Mouse (Mus musculus): ENCODE measurements around the gene Mrps18b. TPM values are rescaled to one million over a fixed set of nuclear protein-coding genes. Genes with fewer than 3 reads are reported as not detected.
A peak's percentile ranks its signal among the peaks of the same experiment; 100 is the strongest.

Gene Mrps18b
- total RNA-seq, 2 experiments from 2014 or later: 52.8 to 56.2 TPM

DNA sequence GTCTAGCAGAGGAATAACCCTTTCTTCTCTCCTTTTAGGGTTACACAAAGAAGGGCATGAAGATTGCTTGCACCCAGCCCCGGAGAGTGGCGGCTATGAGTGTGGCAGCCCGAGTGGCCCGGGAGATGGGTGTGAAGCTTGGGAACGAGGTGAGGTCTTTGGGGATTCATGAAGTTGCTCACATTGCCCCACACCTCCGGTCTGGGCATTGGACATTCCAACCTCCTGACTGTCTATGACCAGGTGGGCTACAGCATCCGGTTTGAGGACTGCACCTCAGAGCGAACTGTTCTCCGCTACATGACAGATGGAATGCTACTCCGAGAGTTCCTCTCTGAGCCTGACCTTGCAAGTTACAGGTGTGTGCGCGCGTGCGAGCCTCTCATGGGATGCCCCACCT, 32.4 kb downstream of the Mrps18b start:
- intact Hi-C loops (cut with DNase I): no loop called here
- DNase-seq: no peak

DNA sequence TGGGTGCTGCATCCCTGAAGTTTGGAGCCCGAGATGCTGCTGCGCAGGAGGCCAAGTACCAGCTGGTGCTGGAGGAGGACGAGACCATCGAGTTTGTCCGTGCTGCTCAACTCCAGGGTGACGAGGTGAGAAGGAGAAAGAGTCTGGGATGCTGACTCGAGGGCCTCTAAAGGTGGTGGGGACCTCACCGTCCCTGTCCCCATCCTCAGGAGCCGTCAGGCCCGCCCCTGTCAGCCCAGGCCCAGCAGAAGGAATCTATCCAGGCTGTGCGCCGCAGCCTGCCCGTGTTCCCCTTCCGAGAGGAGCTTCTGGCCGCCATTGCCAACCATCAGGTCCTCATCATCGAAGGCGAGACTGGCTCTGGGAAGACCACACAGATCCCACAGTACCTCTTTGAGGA, 33.3 kb downstream of the Mrps18b start:
- intact Hi-C loops (cut with DNase I): no loop called here
- DNase-seq: no peak

DNA sequence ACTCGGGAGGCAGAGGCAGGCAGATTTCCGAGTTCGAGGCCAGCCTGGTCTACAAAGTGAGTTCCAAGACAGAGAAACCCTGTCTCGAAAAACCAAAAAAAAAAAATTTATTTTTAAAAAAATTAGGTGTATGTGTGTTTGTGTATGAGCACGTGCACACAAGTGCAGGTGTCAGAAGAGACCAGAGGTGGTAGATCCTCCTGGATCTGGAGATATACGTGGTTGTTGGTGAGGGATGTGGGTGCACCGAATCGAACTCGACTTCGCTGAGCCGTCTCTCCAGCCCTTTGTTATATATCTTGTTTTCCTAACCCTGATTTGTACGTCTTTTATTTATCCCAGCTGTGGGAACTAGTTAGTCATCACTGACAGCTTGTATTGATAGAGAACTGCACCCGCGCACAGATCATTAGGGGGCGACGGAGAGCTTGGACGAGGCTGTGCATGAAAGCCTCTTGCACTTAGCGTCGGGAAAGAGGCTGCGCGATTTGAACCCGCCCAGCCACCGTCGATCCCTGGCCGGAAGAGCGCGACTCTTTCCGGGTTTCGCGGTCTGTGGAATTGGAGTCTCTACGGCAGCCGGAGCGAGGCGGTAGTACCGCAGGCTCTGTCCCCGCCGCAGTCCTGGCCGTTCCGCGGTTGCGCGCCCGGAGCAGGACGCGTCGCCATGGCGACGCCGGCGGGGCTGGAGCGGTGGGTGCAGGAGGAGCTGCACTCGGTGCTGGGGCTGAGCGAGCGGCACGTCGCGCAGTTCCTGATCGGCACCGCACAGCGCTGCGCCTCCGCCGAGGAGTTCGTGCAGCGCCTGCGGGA, 36.7 kb downstream of the Mrps18b start, which contains the start of gene Dhx16:
Dhx16 (plus strand) TSS at position 575 of the 813 bp plus-strand sequence.
- intact Hi-C loops (cut with DNase I): loop anchor here (2.0 kb wide), 1 partner anchor 17 kb away; the partner anchor contains the start of gene 2310061I04Rik
- peak; percentile 95 to 98 for DNase-seq

DNA sequence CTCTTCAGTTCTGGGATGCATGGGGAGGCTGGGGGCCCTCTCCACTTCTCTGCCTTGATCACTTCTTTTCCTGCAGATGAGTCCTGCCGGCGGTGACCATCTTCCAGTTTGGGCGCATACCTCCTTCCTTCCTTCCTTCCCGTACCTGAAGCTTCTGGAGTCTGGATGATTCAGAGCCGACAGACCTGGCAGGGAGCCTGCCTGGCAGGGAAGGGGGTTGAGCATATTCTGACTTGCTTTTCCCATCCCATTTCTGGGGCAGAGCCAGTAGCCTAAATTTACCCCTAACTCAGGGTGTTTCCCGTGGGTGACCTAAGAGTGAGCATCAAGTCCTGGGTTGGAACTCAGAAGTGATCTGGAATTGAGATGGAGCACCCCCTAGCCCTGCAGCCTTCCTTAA, 41.5 kb downstream of the Mrps18b start:
- intact Hi-C loops (cut with DNase I): loop anchor here (2.0 kb wide), 1 partner anchor 136 kb away; no protein-coding TSS in a partner anchor
- no peak for DNase-seq

DNA sequence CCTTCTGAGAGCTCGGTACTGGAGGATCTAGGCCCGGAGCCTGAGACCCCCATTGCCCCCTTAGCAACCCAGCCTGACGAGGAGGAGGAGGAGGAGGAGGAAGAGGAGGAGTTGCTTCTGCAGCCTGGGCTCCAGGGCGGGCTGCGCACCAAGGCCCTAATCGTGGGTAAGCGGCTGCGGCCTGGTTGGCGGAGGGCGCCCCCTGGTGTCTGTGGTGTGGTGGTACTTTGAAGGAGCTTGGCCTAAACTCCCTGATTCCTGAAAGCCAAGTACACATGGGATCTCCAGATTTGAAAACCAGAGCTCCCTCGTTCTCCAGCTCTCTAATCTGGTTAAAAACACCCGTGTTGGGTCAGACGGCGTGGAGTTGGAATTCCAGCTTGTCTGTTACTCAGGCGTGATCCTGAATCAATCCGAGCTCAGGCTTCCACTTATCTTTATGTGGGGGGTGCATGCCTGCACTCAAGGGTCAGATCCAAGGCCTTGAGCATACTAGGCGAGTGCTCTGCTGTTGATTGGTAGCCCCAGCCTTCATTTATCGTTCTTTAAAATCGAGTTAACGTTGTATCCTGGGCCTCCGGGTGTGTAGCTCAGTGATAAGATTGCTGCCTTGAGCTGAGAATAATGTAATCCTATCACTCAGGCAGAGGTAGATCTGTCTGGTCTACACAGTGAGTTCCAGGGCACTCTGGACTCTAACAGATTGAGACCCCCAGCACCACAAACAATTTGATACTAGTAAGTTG, 42.2 kb downstream of the Mrps18b start:
- peak; percentile 92 to 96 for DNase-seq
- intact Hi-C loops (cut with DNase I): loop anchor here (1.0 to 2.0 kb wide), 2 partner anchors 38 to 135 kb away; no protein-coding TSS in a partner anchor

DNA sequence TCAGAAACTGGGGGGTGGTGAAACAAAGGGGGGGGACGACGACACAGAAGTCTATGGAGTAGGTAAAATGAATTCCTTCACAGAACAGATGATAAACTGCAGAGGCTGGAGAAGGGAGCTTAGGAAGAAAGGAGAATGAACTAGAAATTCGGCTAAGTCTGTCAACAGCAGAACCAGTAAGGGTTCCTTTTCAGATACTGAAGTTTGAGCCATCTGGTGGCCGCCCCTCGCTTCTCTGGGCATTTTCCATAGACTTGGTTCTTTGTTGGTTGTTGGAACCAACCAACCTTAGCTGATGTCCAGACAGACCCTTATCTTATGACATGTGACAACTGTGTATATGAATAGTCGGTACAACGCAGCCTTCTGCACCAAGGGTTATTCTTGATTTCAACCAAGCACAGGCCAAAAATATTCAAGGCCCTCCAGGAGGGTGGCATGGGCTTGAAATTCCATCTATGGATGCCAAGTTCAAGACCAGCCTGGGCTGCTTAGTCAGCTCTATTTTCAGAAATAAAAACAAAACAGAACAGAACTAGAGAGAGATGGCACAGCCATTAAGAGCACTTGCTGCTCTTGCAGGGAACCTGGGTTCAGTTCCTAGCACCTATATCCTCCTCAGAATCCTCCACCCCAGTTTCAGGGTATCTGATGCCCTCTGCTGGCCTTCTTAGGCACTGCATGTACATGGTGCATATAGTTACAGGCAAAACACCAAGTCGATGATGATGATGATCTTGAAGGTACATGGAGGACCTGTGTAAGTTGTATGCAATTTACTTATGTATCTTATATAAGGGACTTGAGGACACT, 45.1 kb downstream of the Mrps18b start:
- intact Hi-C loops (cut with DNase I): no loop called here
- DNase-seq: peak in 1 of 2 experiments; percentile 62

DNA sequence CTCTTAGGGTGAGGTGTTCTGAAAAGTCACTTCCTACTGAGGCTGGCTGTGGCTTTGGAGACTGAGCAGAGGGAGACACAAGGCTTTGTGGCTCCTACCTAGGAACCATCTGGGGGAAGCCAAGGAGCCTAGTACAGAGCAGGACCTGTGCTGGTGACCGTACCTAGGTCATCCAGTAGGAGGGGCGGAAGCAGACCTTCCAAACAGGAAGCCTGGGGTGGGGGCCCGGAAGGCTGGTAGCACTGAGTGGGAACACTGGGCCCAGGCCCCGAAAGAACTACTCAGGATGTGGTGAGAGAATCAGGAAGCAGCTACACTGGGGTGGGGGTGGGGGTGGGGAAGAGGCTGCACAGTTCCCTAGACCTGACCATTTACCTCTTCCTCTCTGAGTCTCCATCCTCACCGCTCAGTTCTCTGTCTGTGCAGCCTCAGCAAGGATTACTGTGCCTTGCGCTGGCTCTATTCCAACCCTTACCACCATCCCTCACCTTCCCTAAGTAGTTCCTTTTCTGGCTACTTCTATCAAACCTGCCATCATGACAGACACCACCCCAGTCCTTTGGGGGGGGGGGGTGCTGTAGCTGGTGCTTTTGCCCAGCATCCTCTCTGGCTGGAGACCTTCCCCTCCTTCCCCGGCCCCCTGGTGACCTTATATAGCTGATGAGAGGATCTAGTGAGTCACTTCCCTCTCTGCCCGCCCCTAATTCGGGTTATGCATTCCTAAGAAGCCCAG, 45.9 kb downstream of the Mrps18b start:
- intact Hi-C loops (cut with DNase I): no loop called here
- peak; percentile 77 to 81 for DNase-seq

DNA sequence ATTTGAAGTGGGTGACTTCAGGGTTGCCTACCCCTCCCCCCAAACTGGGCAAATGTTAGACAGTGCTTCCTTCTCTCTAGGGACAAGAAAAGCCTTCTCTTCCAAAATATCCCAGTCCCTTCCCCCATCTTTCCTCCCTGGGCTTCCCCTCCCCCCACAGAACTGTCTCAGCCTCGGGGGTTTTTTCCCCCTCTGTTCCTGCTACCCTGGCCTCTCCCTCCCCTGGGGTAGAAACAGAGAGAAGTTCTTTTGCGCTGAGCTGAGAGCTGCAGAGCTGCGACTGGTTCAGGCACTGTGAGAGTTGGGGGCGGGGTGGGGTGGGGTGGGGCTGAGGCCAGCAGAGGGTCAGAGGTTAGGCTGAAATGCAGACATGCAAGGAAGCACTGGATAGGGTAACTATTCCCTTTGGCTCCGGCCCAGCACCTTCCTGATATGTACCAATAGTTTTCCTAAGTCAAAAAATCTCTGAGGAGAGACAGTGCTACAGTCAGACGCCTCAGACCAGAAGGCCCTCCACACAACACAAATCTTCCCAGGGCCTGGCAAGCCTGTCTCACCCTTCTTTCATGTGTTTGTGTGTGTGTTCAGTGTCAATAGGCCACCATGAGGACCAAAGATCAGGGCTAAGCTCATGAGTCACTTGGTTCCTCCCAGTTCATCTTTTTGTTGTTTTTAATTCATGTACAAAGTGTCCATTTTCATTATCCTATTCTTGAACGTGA, 46.7 kb downstream of the Mrps18b start:
- intact Hi-C loops (cut with DNase I): no loop called here
- peak; percentile 53 to 57 for DNase-seq

DNA sequence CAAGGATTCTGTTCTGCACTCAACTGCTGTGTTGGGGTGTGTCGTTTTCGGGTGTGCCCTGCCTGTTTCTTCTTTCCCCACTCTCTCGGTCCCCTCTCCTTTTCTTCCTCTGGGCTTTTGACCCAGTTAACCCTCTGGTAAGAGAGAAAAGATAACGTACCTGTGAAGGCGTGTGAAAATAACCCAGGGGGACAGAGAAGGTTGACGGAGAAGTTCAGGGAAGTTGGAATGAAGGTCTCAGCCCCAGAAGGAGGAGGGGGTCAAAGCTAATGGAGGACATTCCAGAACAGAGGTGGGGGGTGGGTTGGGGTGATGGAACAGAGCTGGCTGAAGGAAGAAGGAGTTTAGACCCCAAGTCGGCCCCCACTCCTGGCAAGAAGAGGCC, 47.2 kb downstream of the Mrps18b start:
- intact Hi-C loops (cut with DNase I): no loop called here
- peak in 1 of 2 experiments; percentile 27 for DNase-seq

DNA sequence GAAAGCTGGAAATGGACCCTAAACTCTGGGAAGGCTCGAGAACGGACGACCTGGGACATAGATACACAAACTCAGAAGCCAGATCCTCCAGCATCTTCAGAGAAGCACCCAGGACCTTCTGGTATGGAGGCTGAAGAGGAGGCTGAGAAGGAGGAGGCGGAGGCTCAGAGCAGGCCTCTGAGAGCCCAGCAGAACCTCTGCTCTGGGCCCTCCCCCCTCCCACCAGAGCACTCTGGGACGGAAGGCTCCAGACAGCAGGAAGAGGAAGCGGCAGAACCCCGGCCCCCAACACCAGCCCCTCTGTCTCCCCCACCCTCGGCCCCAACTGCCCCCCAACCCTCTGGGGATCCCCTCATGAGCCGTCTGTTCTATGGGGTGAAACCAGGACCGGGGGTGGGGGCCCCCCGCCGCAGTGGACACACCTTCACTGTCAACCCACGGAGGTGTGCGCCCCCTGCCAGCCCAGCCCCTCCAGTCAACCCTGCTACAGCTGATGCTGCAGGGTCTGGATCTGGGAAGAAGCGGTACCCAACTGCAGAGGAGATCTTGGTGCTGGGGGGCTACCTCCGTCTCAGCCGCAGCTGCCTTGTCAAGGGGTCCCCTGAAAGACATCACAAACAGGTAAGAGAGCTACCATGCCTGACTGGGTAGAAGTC, 47.9 kb downstream of the Mrps18b start:
- intact Hi-C loops (cut with DNase I): no loop called here
- DNase-seq: peak; percentile 41 to 43

DNA sequence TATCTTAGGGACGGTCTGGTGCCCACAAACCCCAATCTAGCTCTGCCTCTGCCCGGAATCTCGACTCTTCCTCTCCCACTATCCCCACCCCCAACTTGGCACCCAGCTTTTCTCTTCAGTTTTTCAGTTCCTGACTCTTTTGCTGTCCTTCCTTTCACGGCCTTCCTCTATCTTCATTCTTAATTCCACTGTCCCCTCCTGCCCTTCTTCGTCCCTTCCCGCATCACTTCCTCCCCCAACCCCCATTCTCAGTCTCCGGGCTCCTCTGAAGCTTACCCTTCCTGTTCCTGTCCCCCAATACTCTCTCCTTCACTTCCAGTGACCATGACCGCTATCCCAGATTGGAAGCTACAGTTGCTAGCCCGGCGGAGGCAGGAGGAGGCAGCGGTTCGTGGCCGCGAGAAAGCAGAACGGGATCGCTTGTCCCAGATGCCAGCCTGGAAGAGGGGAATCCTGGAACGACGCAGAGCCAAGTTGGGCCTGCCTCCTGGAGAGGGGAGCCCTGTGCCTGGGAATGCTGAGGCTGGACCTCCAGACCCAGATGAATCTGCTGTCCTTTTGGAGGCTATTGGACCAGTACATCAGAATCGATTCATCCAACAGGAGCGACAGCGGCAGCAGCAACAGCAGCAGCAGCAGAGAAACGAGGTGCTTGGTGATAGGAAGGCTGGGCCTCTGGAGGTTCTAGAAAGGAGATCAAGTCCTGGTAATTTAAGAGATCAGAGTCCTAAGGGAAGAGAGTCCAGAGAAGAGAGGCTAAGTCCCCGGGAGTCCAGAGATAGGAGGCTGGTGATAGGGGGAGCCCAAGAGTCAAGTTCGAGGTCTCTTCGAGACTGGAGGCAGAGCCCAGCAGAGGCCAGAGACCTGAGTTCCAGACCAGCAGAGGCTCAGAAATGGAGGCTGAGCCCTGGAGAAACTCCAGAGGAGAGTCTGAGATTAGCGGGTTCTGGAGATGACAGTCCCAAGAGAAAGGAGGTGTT, 49.0 kb downstream of the Mrps18b start:
- intact Hi-C loops (cut with DNase I): no loop called here
- DNase-seq: peak; percentile 62 to 63

DNA sequence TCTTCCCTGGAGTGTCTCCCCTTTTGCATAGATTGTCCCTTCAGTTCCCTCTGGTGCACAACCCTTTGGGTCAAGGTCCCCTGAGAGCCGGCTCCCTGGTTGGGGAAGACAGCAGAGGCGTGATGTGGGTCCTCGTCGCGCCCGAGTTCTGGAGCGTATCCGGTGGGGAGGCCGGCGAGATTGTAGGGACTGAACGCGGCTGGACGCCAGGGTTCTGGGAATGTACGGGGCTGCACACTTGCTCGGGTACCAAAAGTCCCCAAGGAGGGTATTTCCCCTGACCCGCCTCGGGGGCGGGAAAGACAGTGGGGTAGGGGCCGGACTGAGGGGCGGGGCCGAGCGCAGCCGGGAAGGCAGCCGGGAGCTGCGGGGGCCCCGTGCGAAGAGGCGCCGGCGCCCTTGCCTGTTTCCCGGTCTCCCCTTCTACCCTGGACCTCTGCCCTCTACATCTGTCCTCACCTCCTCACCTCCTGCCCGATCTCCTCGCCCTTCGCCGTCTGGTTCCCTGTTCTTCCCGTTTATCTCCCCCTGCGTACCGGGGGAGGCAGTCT, 49.8 kb downstream of the Mrps18b start:
- intact Hi-C loops (cut with DNase I): no loop called here
- DNase-seq: peak; percentile 84 to 86

DNA sequence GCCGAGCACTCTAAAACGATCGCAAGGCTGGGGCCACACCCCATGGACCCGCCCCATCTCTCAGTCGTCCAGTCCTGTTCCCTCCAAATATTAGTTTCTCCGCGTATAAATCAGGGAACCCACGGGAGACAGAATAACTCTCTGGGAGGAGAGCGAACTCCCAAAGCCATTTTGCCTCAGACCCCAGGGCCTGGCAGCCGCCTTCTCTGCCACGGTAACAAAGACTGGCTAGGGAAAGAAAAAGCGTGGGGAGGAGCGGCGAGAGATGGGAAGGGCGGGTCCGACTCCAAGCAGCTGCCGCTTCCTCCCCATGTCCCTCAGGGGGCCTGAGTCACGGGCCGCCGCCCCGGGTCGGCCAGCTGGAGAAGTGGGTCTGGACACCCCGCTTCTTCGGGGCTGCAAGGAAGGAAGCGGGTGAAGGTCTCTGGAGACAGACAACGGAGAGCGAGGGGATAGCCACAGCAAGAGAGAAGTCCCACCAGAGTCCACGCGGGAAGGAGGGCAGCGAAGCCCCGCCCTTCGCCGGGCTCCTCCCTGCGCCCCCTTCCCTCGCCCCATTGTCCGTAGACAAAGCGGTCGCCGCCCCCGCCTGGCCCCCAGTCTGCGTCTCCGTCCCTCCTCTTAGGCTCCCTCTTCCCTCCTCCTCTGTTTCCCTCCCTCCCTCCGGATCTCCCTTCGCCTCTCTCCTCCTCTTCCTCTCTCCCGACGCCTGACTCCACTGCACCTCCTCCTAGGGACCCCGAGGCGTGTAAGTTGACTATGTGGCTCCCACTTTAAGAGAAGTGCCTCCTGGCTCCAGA, 50.5 kb downstream of the Mrps18b start, which contains the start of gene Ppp1r18:
Ppp1r18 (plus strand) TSS at position 113 of the 800 bp plus-strand sequence.
- DNase-seq: peak; percentile 85
- intact Hi-C loops (cut with DNase I): no loop called here

DNA sequence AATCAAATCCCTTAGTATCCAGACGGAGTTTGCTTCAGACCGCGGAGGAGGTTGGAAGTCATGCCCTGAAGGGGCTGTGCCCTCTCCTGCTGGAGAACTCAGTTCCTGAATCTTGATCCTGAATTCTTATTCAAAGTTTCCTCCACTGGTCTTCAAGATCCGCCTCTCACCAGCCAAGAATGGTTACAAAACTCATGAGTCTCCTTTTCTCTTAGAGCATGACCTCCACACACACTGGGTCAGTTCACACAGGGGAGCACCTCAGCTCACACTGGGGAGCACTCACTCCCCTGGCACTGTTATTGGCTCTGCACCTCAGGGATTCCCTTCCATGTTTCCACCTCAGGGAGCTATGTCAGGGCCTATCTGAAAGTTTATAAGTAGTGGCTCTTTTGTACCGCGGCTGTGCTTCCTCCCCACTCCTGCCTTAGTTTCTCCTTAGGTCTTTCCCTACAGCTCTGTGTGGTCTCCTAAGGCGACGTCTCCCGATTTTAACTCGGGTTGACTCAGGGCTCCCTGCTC, 51.3 kb downstream of the Mrps18b start:
- intact Hi-C loops (cut with DNase I): no loop called here
- DNase-seq: peak in 1 of 2 experiments; percentile 20

DNA sequence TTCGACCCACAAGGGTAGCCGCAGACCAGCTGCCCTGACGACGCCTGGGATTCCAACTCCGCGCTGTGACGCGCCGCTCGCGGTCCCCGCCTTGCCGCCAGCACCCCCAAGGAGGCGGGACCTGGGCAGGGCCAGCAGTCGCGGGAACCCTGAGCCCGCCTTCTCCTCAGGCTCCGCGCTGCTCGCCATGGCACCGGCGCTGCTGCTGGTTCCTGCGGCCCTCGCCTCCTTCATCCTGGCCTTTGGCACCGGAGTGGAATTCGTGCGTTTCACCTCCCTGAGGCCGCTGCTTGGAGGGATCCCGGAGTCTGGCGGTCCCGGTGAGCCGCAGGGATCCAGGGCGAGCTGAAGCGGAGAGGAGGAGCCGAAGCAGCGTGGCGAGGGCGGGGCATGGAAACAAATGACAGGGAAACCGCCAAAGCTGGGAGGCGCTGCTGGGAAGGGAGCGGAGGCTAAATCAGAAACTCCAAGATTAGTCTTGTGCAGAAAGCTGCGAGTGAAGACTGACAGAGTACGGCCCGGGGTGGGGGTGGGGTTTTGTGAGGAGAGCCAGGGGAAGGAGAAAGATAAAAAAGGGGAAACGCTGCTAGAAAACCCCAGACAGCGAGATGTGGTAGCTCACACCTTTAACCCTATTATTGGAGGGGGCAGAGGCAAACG, 54.9 kb downstream of the Mrps18b start, which contains the start of gene Nrm:
Nrm (plus strand) TSS at position 121 of the 660 bp plus-strand sequence.
- DNase-seq: peak; percentile 95 to 96
- intact Hi-C loops (cut with DNase I): loop anchor here (2.0 kb wide), 1 partner anchor 17 kb away; no protein-coding TSS in a partner anchor

All from heart, postnatal 10 days (tissue).